Comparison of ENCODE assay signal across 8 mouse cellular contexts in genomic region chr1:53977806-53978513, GRCm38 (mm10).
A peak's percentile ranks its signal among the peaks of the same experiment; 100 is the strongest.
DNase-seq lines count a peak whose midpoint lies in the region; ATAC-seq and TF ChIP-seq lines count a peak whose summit lies in the region.
"Had no signal": no experiment of that assay in that cellular context is flagged by ENCODE, and none has a peak within 500 bp of the region (broad histone marks: within the 10 kb centered on the region; RNA-seq: fewer than 3 reads in every experiment).

No protein-coding gene starts in this region.

- no peaks in the 10 kb centered on the region for H3K9me3 ChIP-seq in midbrain, embryonic 16.5 days (replicated peaks; ENCODE audit: control insufficient read depth, low read length, poor library complexity, severe bottlenecking)
- H3K9me3 ChIP-seq in midbrain, postnatal 0 days (ENCODE audit: low read length) = no peaks in the 10 kb centered on the region
- no peaks in the 10 kb centered on the region for H3K9me3 ChIP-seq in embryonic facial prominence, embryonic 14.5 days (ENCODE audit: control insufficient read depth, low read length)
- H3K9me3 ChIP-seq in kidney, embryonic 16.5 days (ENCODE audit: low read length) = no peaks in the 10 kb centered on the region
- H3K9me3 ChIP-seq in stomach, embryonic 15.5 days = no peaks in the 10 kb centered on the region

- no peak for ATAC-seq in midbrain, embryonic 16.5 days
- no peak for ATAC-seq in midbrain, postnatal 0 days (ENCODE audit: low FRiP score)
- 0 out of 2 replicates have a peak, but pooled peaks have one; percentile 18 for ATAC-seq in embryonic facial prominence, embryonic 14.5 days (ENCODE audit: low read depth)
- peak; percentile 44; the same call in 1 of the 2 replicates for ATAC-seq in kidney, embryonic 16.5 days (ENCODE audit: low FRiP score, low TSS enrichment)
- peak; percentile 35; the same call in 1 of the 2 replicates for ATAC-seq in stomach, embryonic 15.5 days (ENCODE audit: insufficient read depth, low FRiP score, low read depth)

- H3K4me3 ChIP-seq in midbrain, embryonic 16.5 days (ENCODE audit: low read depth, low read length) = no peak overlapping the region
- no peak overlapping the region for H3K4me3 ChIP-seq in midbrain, postnatal 0 days (ENCODE audit: low read depth, low read length)
- no peak overlapping the region for H3K4me3 ChIP-seq in embryonic facial prominence, embryonic 14.5 days (ENCODE audit: low read depth, low read length)
- peak overlapping the region; percentile 9 for H3K4me3 ChIP-seq in kidney, embryonic 16.5 days (ENCODE audit: low read length)
- no peak overlapping the region for H3K4me3 ChIP-seq in stomach, embryonic 15.5 days (replicated peaks)

- H3K4me2 ChIP-seq in midbrain, embryonic 16.5 days (ENCODE audit: low read length) = no peak overlapping the region
- no peak overlapping the region for H3K4me2 ChIP-seq in midbrain, postnatal 0 days (ENCODE audit: low read depth, low read length, poor library complexity, severe bottlenecking)
- no peak overlapping the region for H3K4me2 ChIP-seq in embryonic facial prominence, embryonic 14.5 days (ENCODE audit: low read depth, low read length)
- H3K4me2 ChIP-seq in kidney, embryonic 16.5 days (replicated peaks; ENCODE audit: low read depth, low read length) = peak overlapping the region; percentile 20; the same call in 1 of the 2 replicates
- no peak overlapping the region for H3K4me2 ChIP-seq in stomach, embryonic 15.5 days

- TF ChIP-seq CTCF in midbrain, postnatal 0 days (IDR thresholded peaks at IDR 0.05) = no peak

- no peaks in the 10 kb centered on the region for H3K27me3 ChIP-seq in midbrain, embryonic 16.5 days (ENCODE audit: control insufficient read depth, insufficient read depth, low read depth, low read length)
- H3K27me3 ChIP-seq in midbrain, postnatal 0 days (ENCODE audit: insufficient read depth, low read length) = no peaks in the 10 kb centered on the region
- no peaks in the 10 kb centered on the region for H3K27me3 ChIP-seq in embryonic facial prominence, embryonic 14.5 days (replicated peaks; ENCODE audit: control insufficient read depth, insufficient read depth, low read length)
- H3K27me3 ChIP-seq in kidney, embryonic 16.5 days (ENCODE audit: insufficient read depth, low read length) = no peaks in the 10 kb centered on the region
- no peaks in the 10 kb centered on the region for H3K27me3 ChIP-seq in stomach, embryonic 15.5 days (replicated peaks)

- H3K4me1 ChIP-seq in midbrain, embryonic 16.5 days (ENCODE audit: control insufficient read depth, insufficient read depth, low read length) = no peaks in the 10 kb centered on the region
- no peaks in the 10 kb centered on the region for H3K4me1 ChIP-seq in midbrain, postnatal 0 days (ENCODE audit: insufficient read depth, low read length)
- H3K4me1 ChIP-seq in embryonic facial prominence, embryonic 14.5 days (ENCODE audit: control insufficient read depth, insufficient read depth, low read length) = no peaks in the 10 kb centered on the region
- no peaks in the 10 kb centered on the region for H3K4me1 ChIP-seq in kidney, embryonic 16.5 days (ENCODE audit: insufficient read depth, low read length)
- no peaks in the 10 kb centered on the region for H3K4me1 ChIP-seq in stomach, embryonic 15.5 days

- no peak for DNase-seq in midbrain, postnatal 0 days (ENCODE audit: low spot score)
- DNase-seq in embryonic facial prominence, embryonic 14.5 days (ENCODE audit: low spot score) = no peak
- no peak for DNase-seq in gastrocnemius, adult 8-10 months (ENCODE audit: low spot score in 2 of 2)
- no peak for DNase-seq in layer of hippocampus, postnatal 10 days (ENCODE audit: low spot score in 2 of 2)
- DNase-seq: thymus, postnatal 36 days had no signal

- no peaks in the 10 kb centered on the region for H3K36me3 ChIP-seq in midbrain, embryonic 16.5 days (ENCODE audit: control insufficient read depth, insufficient read depth, low read length)
- H3K36me3 ChIP-seq in midbrain, postnatal 0 days (ENCODE audit: insufficient read depth, low read length) = no peaks in the 10 kb centered on the region
- H3K36me3 ChIP-seq in embryonic facial prominence, embryonic 14.5 days (ENCODE audit: control insufficient read depth, insufficient read depth, low read length) = no peaks in the 10 kb centered on the region
- H3K36me3 ChIP-seq in kidney, embryonic 16.5 days (ENCODE audit: insufficient read depth, low read length) = no peaks in the 10 kb centered on the region
- H3K36me3 ChIP-seq in stomach, embryonic 15.5 days = no peaks in the 10 kb centered on the region

- 90% methylated on average over 8 of the region's 8 CpGs for WGBS in midbrain, embryonic 16.5 days
- 79% methylated on average over 8 of the region's 8 CpGs for WGBS in midbrain, postnatal 0 days
- 73% methylated on average over 8 of the region's 8 CpGs for whole genome bisulfite sequencing in embryonic facial prominence, embryonic 14.5 days
- WGBS in kidney, embryonic 16.5 days = 66% methylated on average over 8 of the region's 8 CpGs
- WGBS in stomach, embryonic 15.5 days = 51% methylated on average over 8 of the region's 8 CpGs

- peak overlapping the region; percentile 14; the same call in 1 of the 2 replicates for H3K27ac ChIP-seq in midbrain, embryonic 16.5 days (ENCODE audit: low read length)
- H3K27ac ChIP-seq in midbrain, postnatal 0 days (ENCODE audit: low read depth, low read length) = no peak overlapping the region
- H3K27ac ChIP-seq in embryonic facial prominence, embryonic 14.5 days (replicated peaks; ENCODE audit: low read depth, low read length) = peak overlapping the region; percentile 65; the same call in 1 of the 2 replicates
- H3K27ac ChIP-seq in kidney, embryonic 16.5 days (ENCODE audit: low read length) = peak overlapping the region; percentile 62
- peak overlapping the region; percentile 68; the same call in 1 of the 2 replicates for H3K27ac ChIP-seq in stomach, embryonic 15.5 days

- no peak overlapping the region for H3K9ac ChIP-seq in midbrain, embryonic 16.5 days (ENCODE audit: low read depth, low read length)
- H3K9ac ChIP-seq in midbrain, postnatal 0 days (replicated peaks; ENCODE audit: low read length, poor library complexity, severe bottlenecking) = no peak overlapping the region
- H3K9ac ChIP-seq in embryonic facial prominence, embryonic 14.5 days (ENCODE audit: low read depth, low read length) = no peak overlapping the region
- H3K9ac ChIP-seq in kidney, embryonic 16.5 days (replicated peaks; ENCODE audit: low read length) = no peak overlapping the region
- no peak overlapping the region for H3K9ac ChIP-seq in stomach, embryonic 15.5 days

Comparison
In these comparisons a context has a peak if more than half of its experiments do, and no peak if none do; other contexts are left out.
1. ATAC-seq: peak in embryonic facial prominence, embryonic 14.5 days (single experiment), kidney, embryonic 16.5 days (single experiment) and stomach, embryonic 15.5 days (single experiment); none in midbrain, embryonic 16.5 days (single experiment) and midbrain, postnatal 0 days (single experiment).